Mouse (Mus musculus) olfactory bulb, adult 2 months (tissue): ENCODE data around the gene Azin2. TPM values are rescaled to one million over a fixed set of nuclear protein-coding genes. Genes with fewer than 3 reads are reported as not detected.

ENCODE experiments used
- H3K27ac ChIP-seq: fragments of 200-500 bp; 2 replicates; pipeline ENCODE4 v1.5.1; 2012; ENCODE audit warnings: low read depth, low read length; ENCODE audit not compliant: insufficient read depth
- H3K4me1 ChIP-seq: fragments of 200-500 bp; 2 replicates; pipeline ENCODE4 v1.6.1; 2012; ENCODE audit warnings: low read length; ENCODE audit not compliant: control insufficient read depth, insufficient read depth
- H3K4me3 ChIP-seq: fragments of 200-500 bp; 2 replicates; pipeline ENCODE4 v1.5.1; 2012; ENCODE audit warnings: mild to moderate bottlenecking, low read depth, low read length, moderate library complexity; ENCODE audit not compliant: insufficient read depth
- CTCF ChIP-seq: fragments of 200-500 bp; IDR thresholded peaks from 2 replicates; pipeline ENCODE4 v1.5.1; 2012; ENCODE audit warnings: low read depth, mild to moderate bottlenecking, low read length, moderate library complexity; ENCODE audit not compliant: insufficient read depth
- POLR2A ChIP-seq: fragments of 200-500 bp; IDR thresholded peaks from 2 replicates; pipeline ENCODE4 v1.6.1; 2012; ENCODE audit warnings: mild to moderate bottlenecking, low read depth, low read length, moderate library complexity; ENCODE audit not compliant: insufficient read depth
- WGBS: fragments of 180-500 bp; shearing (Covaris S2); methylation state at CpG from one replicate; pipeline ENCODE4 v1.1.7; 2018; 5-methylcytosine and 5-hydroxymethylcytosine counted together
- polyA plus RNA-seq: library from polyadenylated mRNA; stranded (reverse); fragments of >200 nt; gene quantifications from 2 replicates; pipeline ENCODE4 v1.2.4, GENCODE M21; 2012; ENCODE audit warnings: low replicate concordance; ENCODE audit not compliant: missing spikeins, insufficient read depth, insufficient read length

Azin2 gene
- polyA plus RNA-seq, 1 experiment = not detected

- Histone ChIP-seq H3K4me1 (peaks cover 11% of the 10 kb centered on the region), H3K27ac (no peak overlapping the region), H3K4me3 (no peak overlapping the region)
- TF ChIP-seq CTCF (no peak), POLR2A (no peak)
- WGBS = 24% methylated on average over 7 of the region's 7 CpGs
Observed at GRCm38 (mm10) chr4:128966751-128967150, 4.5 kb upstream of the Azin2 start.

GRCm38 (mm10) chr4:128962926-128963290 lies 666 bp upstream of the Azin2 start:
- H3K4me1 ChIP-seq = peaks cover 34% of the 10 kb centered on the region
- H3K4me3 ChIP-seq = peak overlapping the region; percentile 93
- 2% methylated on average over 9 of the region's 9 CpGs for WGBS
- TF ChIP-seq POLR2A (no peak), CTCF (no peak)
- H3K27ac ChIP-seq = no peak overlapping the region

GRCm38 (mm10) chr4:128961301-128962028 lies 777 bp downstream of the Azin2 start:
- peak overlapping the region; percentile 93 for H3K4me3 ChIP-seq
- TF ChIP-seq POLR2A (no peak), CTCF (no peak)
- WGBS = 17% methylated on average over 16 of the region's 16 CpGs
- peaks cover 39% of the 10 kb centered on the region for H3K4me1 ChIP-seq
- H3K27ac ChIP-seq = no peak overlapping the region

DNA sequence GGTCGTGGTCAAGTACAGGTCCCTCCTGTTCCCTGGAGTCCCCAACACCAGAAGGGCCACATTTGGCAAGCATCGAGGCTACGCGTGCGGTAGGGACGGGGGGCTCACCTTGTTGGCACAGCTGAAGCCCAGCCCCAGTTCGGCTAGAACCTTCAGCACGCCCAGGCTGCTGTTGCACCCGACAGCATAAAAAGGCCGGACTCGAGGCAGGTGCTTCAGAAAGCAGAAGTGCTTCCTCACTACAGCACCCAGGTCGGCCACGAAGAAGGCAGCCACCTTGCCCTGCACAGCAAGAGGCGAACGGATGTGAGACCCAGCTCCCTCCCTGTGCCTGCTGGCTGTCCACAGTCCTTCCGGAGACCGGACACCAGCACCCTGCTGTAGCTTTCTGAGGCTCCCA lies 2.6 kb downstream of the Azin2 start:
- peaks cover 39% of the 10 kb centered on the region for H3K4me1 ChIP-seq
- H3K27ac ChIP-seq = no peak overlapping the region
- 91% methylated on average over 17 of the region's 17 CpGs for WGBS
- TF ChIP-seq CTCF (no peak), POLR2A (no peak)
- H3K4me3 ChIP-seq = no peak overlapping the region

DNA sequence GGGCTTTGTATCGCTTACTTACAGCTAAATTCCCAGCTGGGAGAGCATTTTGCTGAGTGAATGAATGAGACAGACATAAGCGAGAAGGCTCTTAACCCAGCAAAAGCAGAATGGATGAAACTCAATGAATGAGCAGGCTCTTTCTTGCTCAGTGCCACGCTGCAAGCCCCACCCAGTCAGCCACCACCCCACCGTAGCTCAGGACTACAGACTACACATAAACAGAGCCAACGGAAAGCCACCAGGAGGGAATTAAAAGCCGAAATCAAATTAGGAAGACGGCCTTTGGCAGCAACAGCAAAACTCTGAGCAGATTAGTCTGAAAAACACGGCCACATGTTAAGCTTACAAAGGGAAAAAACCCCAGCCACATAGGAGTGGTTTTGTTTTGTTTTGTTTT lies 3.4 kb downstream of the Azin2 start:
- 43% methylated on average over 8 of the region's 8 CpGs for WGBS
- H3K4me1 ChIP-seq = peaks cover 39% of the 10 kb centered on the region

DNA sequence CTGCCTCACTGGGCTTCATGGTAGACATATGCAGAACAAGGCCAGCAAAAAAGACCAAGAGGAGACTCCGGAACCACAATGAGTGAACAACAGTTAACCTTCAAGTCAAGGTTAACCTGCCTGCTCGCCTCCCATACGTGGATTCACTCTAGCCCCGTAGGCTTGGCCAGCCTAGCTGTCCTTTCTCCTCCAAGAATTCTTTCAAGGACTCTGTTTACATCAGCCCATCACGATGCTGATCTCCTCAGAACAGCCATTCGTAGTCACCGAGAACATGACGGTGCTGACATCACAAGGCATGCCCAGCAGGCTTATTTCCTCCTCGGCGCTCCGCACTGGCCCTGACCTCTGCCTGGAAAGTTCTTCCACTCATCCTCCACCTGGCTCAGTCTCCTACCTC lies 4.1 kb downstream of the Azin2 start:
- 88% methylated on average over 11 of the region's 11 CpGs for WGBS
- H3K27ac ChIP-seq = peak overlapping the region; percentile 5; the same call in 1 of the 2 replicates

More for the DNA sequence above, 3.4 kb downstream of the Azin2 start:
- no peak overlapping the region for H3K27ac ChIP-seq
- TF ChIP-seq POLR2A = no peak
- no peak for TF ChIP-seq CTCF
- no peak overlapping the region for H3K4me3 ChIP-seq

DNA sequence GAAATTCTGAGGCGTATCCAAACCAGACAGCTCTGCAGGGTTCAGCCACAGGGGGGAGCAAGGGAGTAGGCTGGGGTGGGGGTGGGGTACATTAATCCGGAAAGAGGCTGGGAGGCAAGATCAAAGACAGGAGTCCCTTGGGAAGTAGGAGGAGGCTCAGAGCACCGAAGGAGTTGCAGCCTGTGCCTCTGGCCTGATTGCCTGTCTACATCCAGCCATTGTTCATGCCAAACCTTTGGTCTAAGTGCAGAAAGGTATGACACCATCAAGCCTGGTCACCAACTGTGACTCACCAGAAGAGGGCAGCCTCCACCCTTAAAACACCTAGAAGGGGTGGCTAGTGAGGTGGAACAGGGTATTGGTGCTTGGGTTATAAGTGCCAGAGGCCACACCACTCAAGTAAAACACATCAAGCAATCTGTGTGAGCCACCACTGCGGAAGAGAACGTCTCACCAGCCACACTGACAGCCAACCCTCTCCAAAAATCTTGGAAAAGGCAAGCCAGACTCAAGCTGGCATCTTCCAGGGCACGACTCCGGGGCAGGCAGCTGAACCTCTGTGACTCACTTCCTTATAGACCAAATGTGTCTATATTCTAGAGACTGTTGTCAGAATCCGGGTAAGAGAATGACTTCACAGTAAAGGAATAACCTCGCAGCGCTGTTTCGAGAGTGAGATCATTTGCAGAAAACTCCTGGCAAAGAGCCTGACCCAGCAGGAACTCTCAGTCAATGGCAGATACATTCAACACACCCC lies 4.9 kb downstream of the Azin2 start:
- TF ChIP-seq POLR2A = no peak
- TF ChIP-seq CTCF = peak; percentile 49
- Histone ChIP-seq H3K4me1 (peaks cover 34% of the 10 kb centered on the region), H3K4me3 (no peak overlapping the region), H3K27ac (peak overlapping the region; percentile 5)
- WGBS = 24% methylated on average over 11 of the region's 11 CpGs

More for the DNA sequence above, 4.1 kb downstream of the Azin2 start:
- H3K4me3 ChIP-seq = no peak overlapping the region
- TF ChIP-seq CTCF (no peak), POLR2A (no peak)
- peaks cover 38% of the 10 kb centered on the region for H3K4me1 ChIP-seq

- Histone ChIP-seq H3K4me1 (peaks cover 28% of the 10 kb centered on the region), H3K4me3 (no peak overlapping the region), H3K27ac (no peak overlapping the region)
- TF ChIP-seq CTCF (no peak), POLR2A (no peak)
- 85% methylated on average over 5 of the region's 5 CpGs for WGBS
Observed at GRCm38 (mm10) chr4:128953851-128954250, 8.4 kb downstream of the Azin2 start.

GRCm38 (mm10) chr4:128950461-128950860 lies 11.8 kb downstream of the Azin2 start:
- 50% methylated on average over 5 of the region's 5 CpGs for WGBS
- TF ChIP-seq CTCF = no peak
- no peak for TF ChIP-seq POLR2A
- Histone ChIP-seq H3K4me1 (peaks cover 14% of the 10 kb centered on the region), H3K27ac (no peak overlapping the region), H3K4me3 (no peak overlapping the region)
